Mouse (Mus musculus) liver, adult 2 months (tissue): ENCODE measurements around the gene Gm17455.

Experiments used
- CTCF ChIP-seq: fragments of 200-500 bp; IDR thresholded peaks from 2 replicates; pipeline ENCODE4 v1.5.1; 2011; ENCODE audit warnings: low read depth, low read length, control low read depth
- POLR2A ChIP-seq: fragments of 200-500 bp; IDR thresholded peaks from 2 replicates; pipeline ENCODE4 v1.6.1; 2011; ENCODE audit warnings: low read length, control low read depth; ENCODE audit not compliant: insufficient read depth; ENCODE audit errors: extremely low read depth

DNA sequence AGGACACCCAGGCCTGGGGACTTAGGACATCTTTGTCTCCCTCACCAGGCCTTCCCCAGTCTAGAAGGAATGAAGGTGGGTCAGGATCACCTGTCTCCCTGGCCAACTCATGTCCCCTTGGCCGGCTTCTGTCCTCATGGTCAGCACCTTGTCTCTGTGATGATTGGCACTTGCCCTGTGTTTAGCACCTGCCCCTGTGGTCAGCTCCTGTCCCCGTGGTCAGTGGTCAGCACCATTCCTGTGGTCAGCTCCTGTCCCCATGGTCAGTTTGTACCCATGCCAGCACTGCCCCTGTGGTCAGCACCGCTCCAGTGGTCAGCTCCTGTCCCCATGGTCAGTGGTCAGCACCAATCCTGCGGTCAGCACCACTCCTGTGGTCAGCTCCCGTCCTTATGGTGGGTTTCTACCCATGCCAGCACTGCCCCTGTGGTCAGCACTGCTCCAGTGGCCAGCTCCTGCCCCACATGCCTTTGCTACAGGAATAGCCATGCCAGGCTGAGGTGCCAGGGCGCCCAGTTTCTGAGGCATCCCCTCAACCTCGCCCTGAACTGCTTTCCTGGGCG, 45.6 kb downstream of the Gm17455 start:
- TF ChIP-seq POLR2A (no peak), CTCF (no peak)
